Mouse (Mus musculus): ENCODE results near the gene Arg1. TPM values are rescaled to one million over a fixed set of nuclear protein-coding genes. Genes with fewer than 3 reads are reported as not detected.
A peak's percentile ranks its signal among the peaks of the same experiment; 100 is the strongest.

The Arg1 gene
- polyA plus RNA-seq (2012; rRNA removed) = 0.24 TPM in 1 of 2 replicates, not detected in the other

GRCm38 (mm10) chr10:24926962-24927720 lies at the start of gene Arg1:
Arg1 (minus strand) TSS chr10:24927484.
- DNase-seq (ENCODE audit: extremely low spot score in 1 of 2, low spot score in 1 of 2) = no peak

GRCm38 (mm10) chr10:24973845-24974514 lies 46.7 kb upstream of the Arg1 start:
- DNase-seq (ENCODE audit: extremely low spot score in 1 of 2, low spot score in 1 of 2) = no peak

GRCm38 (mm10) chr10:24973385-24973784 lies 46.1 kb upstream of the Arg1 start:
- no peak for DNase-seq (ENCODE audit: extremely low spot score in 1 of 2, low spot score in 1 of 2)

GRCm38 (mm10) chr10:24972923-24973322 lies 45.6 kb upstream of the Arg1 start:
- DNase-seq (ENCODE audit: extremely low spot score in 1 of 2, low spot score in 1 of 2) = no peak

GRCm38 (mm10) chr10:24965821-24966550 lies 38.7 kb upstream of the Arg1 start:
- DNase-seq (ENCODE audit: extremely low spot score in 1 of 2, low spot score in 1 of 2) = no peak

- peak in 1 of 2 experiments; percentile 33 for DNase-seq (ENCODE audit: extremely low spot score in 1 of 2, low spot score in 1 of 2)
Measured at GRCm38 (mm10) chr10:24961889-24962288, 34.6 kb upstream of the Arg1 start.

- peak in 1 of 2 experiments; percentile 76 for DNase-seq (ENCODE audit: extremely low spot score in 1 of 2, low spot score in 1 of 2)
Measured at GRCm38 (mm10) chr10:24961112-24961511, 33.8 kb upstream of the Arg1 start.

GRCm38 (mm10) chr10:24959043-24959916 lies 32.0 kb upstream of the Arg1 start:
- DNase-seq (ENCODE audit: extremely low spot score in 1 of 2, low spot score in 1 of 2) = no peak

GRCm38 (mm10) chr10:24958280-24959042 lies 31.2 kb upstream of the Arg1 start:
- no peak for DNase-seq (ENCODE audit: extremely low spot score in 1 of 2, low spot score in 1 of 2)

GRCm38 (mm10) chr10:24953876-24954275 lies 26.6 kb upstream of the Arg1 start:
- DNase-seq (ENCODE audit: extremely low spot score in 1 of 2, low spot score in 1 of 2) = no peak

GRCm38 (mm10) chr10:24952549-24952948 lies 25.3 kb upstream of the Arg1 start:
- DNase-seq (ENCODE audit: extremely low spot score in 1 of 2, low spot score in 1 of 2) = no peak

GRCm38 (mm10) chr10:24951575-24951974 lies 24.3 kb upstream of the Arg1 start:
- no peak for DNase-seq (ENCODE audit: extremely low spot score in 1 of 2, low spot score in 1 of 2)

- DNase-seq (ENCODE audit: extremely low spot score in 1 of 2, low spot score in 1 of 2) = no peak
Measured at GRCm38 (mm10) chr10:24950223-24950622, 22.9 kb upstream of the Arg1 start.

- no peak for DNase-seq (ENCODE audit: extremely low spot score in 1 of 2, low spot score in 1 of 2)
Measured at GRCm38 (mm10) chr10:24948278-24948677, 21.0 kb upstream of the Arg1 start.

- no peak for DNase-seq (ENCODE audit: extremely low spot score in 1 of 2, low spot score in 1 of 2)
Measured at GRCm38 (mm10) chr10:24947871-24948270, 20.6 kb upstream of the Arg1 start.

GRCm38 (mm10) chr10:24930143-24930542 lies 2.9 kb upstream of the Arg1 start:
- DNase-seq (ENCODE audit: extremely low spot score in 1 of 2, low spot score in 1 of 2) = no peak

- DNase-seq (ENCODE audit: extremely low spot score in 1 of 2, low spot score in 1 of 2) = no peak
Measured at GRCm38 (mm10) chr10:24928072-24928471, 788 bp upstream of the Arg1 start.

- no peak for DNase-seq (ENCODE audit: extremely low spot score in 1 of 2, low spot score in 1 of 2)
Measured at GRCm38 (mm10) chr10:24926380-24926779, 904 bp downstream of the Arg1 start.

GRCm38 (mm10) chr10:24924296-24924695 lies 3.0 kb downstream of the Arg1 start:
- DNase-seq (ENCODE audit: extremely low spot score in 1 of 2, low spot score in 1 of 2) = no peak

GRCm38 (mm10) chr10:24922977-24923376 lies 4.3 kb downstream of the Arg1 start:
- DNase-seq (ENCODE audit: extremely low spot score in 1 of 2, low spot score in 1 of 2) = no peak

Data from frontal cortex, adult 2 months (tissue).